Mouse (Mus musculus): ENCODE results near the gene Gm13277.
"Not testable (repeated sequence)": the region's sequence is repeated elsewhere in the genome, so short reads cannot be mapped to it uniquely, and the experiment has no call there.

DNA sequence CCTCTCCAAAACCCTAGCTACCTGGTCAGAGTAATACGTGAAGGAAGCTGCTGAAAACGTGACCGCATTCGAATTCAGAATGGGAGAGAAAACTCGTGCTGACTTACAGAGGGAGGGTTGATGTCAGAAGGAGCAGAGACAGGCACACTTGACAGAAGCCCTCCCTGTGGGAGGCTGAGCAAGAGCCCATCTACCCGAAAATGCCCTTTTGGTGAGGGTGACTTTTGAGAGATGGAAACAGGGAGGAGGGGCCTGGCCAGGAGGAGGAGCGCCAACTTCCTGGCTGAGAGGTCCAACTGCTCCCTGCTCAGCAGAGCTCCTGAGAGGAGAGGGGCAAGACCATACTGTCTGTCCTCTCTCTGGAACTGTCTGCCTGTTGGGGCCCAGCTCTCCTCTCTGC lies 10.9 kb downstream of the Gm13277 start, which contains the start of gene Gm13285:
- not testable (repeated sequence) for TF ChIP-seq CTCF, EP300 (IDR thresholded peaks at IDR 0.05; ENCODE audit: low read depth)

Measured in heart, postnatal 0 days (tissue).